Mouse (Mus musculus): ENCODE results near the gene Prpf6. TPM values are rescaled to one million over a fixed set of nuclear protein-coding genes. Genes with fewer than 3 reads are reported as not detected.
A peak's percentile ranks its signal among the peaks of the same experiment; 100 is the strongest.

The Prpf6 gene
- total RNA-seq, 1 experiment: 67.8 TPM

GRCm38 (mm10) chr2:181678780-181679179 lies 87.1 kb downstream of the Prpf6 start:
- no peak overlapping the region for H3K9ac ChIP-seq (ENCODE audit: insufficient read depth, low read depth, low read length, poor library complexity, severe bottlenecking)
- H3K36me3 ChIP-seq (ENCODE audit: control insufficient read depth, insufficient read depth, low read length, poor library complexity, severe bottlenecking): no peaks in the 10 kb centered on the region
- in situ Hi-C loops (cut with MboI; ENCODE audit: low sequenced_read_pairs in 2 of 2, unreplicated experiment in 2 of 2): no loop called here
- H3K9me3 ChIP-seq (ENCODE audit: control insufficient read depth, insufficient read depth, low read depth, low read length): no peaks in the 10 kb centered on the region
- peak; percentile 82 for TF ChIP-seq ZNF384 (IDR thresholded peaks at IDR 0.05; ENCODE audit: low read depth, low read length)
- TF ChIP-seq ZC3H11A (IDR thresholded peaks at IDR 0.05; ENCODE audit: borderline replicate concordance, low read depth, low read length): peak; percentile 92
- no peak for TF ChIP-seq MAFK (IDR thresholded peaks at IDR 0.05; ENCODE audit: insufficient read depth, low read depth, low read length)
- peak; percentile 51; the same call in 1 of the 2 replicates for TF ChIP-seq HCFC1 (IDR thresholded peaks at IDR 0.05; ENCODE audit: borderline replicate concordance, insufficient read depth, low read length)
- no peak for TF ChIP-seq CHD2 (IDR thresholded peaks at IDR 0.05; ENCODE audit: low read depth, low read length)
- peaks cover 0 to 7% of the 10 kb centered on the region in 2 experiments; a peak in 1 of 4 replicates for H3K4me1 ChIP-seq (ENCODE audit: control insufficient read depth in 2 of 2, insufficient read depth in 2 of 2, low read length in 2 of 2, poor library complexity in 1 of 2)
- H3K4me3 ChIP-seq (ENCODE audit: insufficient read depth in 1 of 2, low read depth in 1 of 2, low read length in 2 of 2, poor library complexity in 1 of 2, severe bottlenecking in 1 of 2): no peak overlapping the region
- DNase-seq (ENCODE audit: low read depth, low spot score): peak; percentile 71
- no peak overlapping the region for H3K27ac ChIP-seq (ENCODE audit: insufficient read depth, low read depth, low read length, poor library complexity, severe bottlenecking)

- in situ Hi-C loops (cut with MboI; ENCODE audit: low sequenced_read_pairs in 2 of 2, unreplicated experiment in 2 of 2): no loop called here
- Histone ChIP-seq H3K36me3 (ENCODE audit: control insufficient read depth, insufficient read depth, low read length, poor library complexity, severe bottlenecking) (no peaks in the 10 kb centered on the region), H3K9me3 (ENCODE audit: control insufficient read depth, insufficient read depth, low read depth, low read length) (no peaks in the 10 kb centered on the region), H3K9ac (ENCODE audit: insufficient read depth, low read depth, low read length, poor library complexity, severe bottlenecking) (peak within 1 kb of the TSS; percentile 74), H3K4me3 (ENCODE audit: insufficient read depth in 1 of 2, low read depth in 1 of 2, low read length in 2 of 2, poor library complexity in 1 of 2, severe bottlenecking in 1 of 2) (peak within 1 kb of the TSS; percentile 65 to 68), H3K4me1 (ENCODE audit: control insufficient read depth in 2 of 2, insufficient read depth in 2 of 2, low read length in 2 of 2, poor library complexity in 1 of 2) (peaks cover 0 to 2% of the 10 kb centered on the region in 2 experiments; a peak in 1 of 4 replicates), H3K27ac (ENCODE audit: insufficient read depth, low read depth, low read length, poor library complexity, severe bottlenecking) (no peak within 1 kb of the TSS)
- TF ChIP-seq ZC3H11A (IDR thresholded peaks at IDR 0.05; ENCODE audit: borderline replicate concordance, low read depth, low read length): no peak
- TF ChIP-seq ZNF384 (IDR thresholded peaks at IDR 0.05; ENCODE audit: low read depth, low read length): peak; percentile 99
- peak; percentile 32; the same call in 1 of the 2 replicates for TF ChIP-seq MAFK (IDR thresholded peaks at IDR 0.05; ENCODE audit: insufficient read depth, low read depth, low read length)
- peak; percentile 89 for TF ChIP-seq HCFC1 (IDR thresholded peaks at IDR 0.05; ENCODE audit: borderline replicate concordance, insufficient read depth, low read length)
- no peak for TF ChIP-seq CHD2 (IDR thresholded peaks at IDR 0.05; ENCODE audit: low read depth, low read length)
- DNase-seq (ENCODE audit: low read depth, low spot score): no peak
Observed at GRCm38 (mm10) chr2:181679951-181680715, 88.5 kb downstream of the Prpf6 start, which contains the start of gene Tcea2. Gene Tcea2, plus strand, starts transcription at chr2:181680310.

- no peak overlapping the region for H3K27ac ChIP-seq (ENCODE audit: insufficient read depth, low read depth, low read length, poor library complexity, severe bottlenecking)
- no peak for DNase-seq (ENCODE audit: low read depth, low spot score)
- H3K9me3 ChIP-seq (ENCODE audit: control insufficient read depth, insufficient read depth, low read depth, low read length): no peaks in the 10 kb centered on the region
- H3K4me1 ChIP-seq (ENCODE audit: control insufficient read depth in 2 of 2, insufficient read depth in 2 of 2, low read length in 2 of 2, poor library complexity in 1 of 2): no peaks in the 10 kb centered on the region; a peak in 1 of 4 replicates
- no peak for TF ChIP-seq CHD2 (IDR thresholded peaks at IDR 0.05; ENCODE audit: low read depth, low read length)
- no peak for TF ChIP-seq MAFK (IDR thresholded peaks at IDR 0.05; ENCODE audit: insufficient read depth, low read depth, low read length)
- TF ChIP-seq ZNF384 (IDR thresholded peaks at IDR 0.05; ENCODE audit: low read depth, low read length): no peak
- TF ChIP-seq ZC3H11A (IDR thresholded peaks at IDR 0.05; ENCODE audit: borderline replicate concordance, low read depth, low read length): no peak
- H3K4me3 ChIP-seq (ENCODE audit: insufficient read depth in 1 of 2, low read depth in 1 of 2, low read length in 2 of 2, poor library complexity in 1 of 2, severe bottlenecking in 1 of 2): peak overlapping the region; percentile 65 to 68
- no peaks in the 10 kb centered on the region for H3K36me3 ChIP-seq (ENCODE audit: control insufficient read depth, insufficient read depth, low read length, poor library complexity, severe bottlenecking)
- in situ Hi-C loops (cut with MboI; ENCODE audit: low sequenced_read_pairs in 2 of 2, unreplicated experiment in 2 of 2): no loop called here
- H3K9ac ChIP-seq (ENCODE audit: insufficient read depth, low read depth, low read length, poor library complexity, severe bottlenecking): peak overlapping the region; percentile 60
Observed at GRCm38 (mm10) chr2:181680716-181681117, 89.0 kb downstream of the Prpf6 start.

- Histone ChIP-seq H3K4me1 (ENCODE audit: control insufficient read depth in 2 of 2, insufficient read depth in 2 of 2, low read length in 2 of 2, poor library complexity in 1 of 2) (no peaks in the 10 kb centered on the region; a peak in 1 of 4 replicates), H3K9ac (ENCODE audit: insufficient read depth, low read depth, low read length, poor library complexity, severe bottlenecking) (no peak overlapping the region), H3K4me3 (ENCODE audit: insufficient read depth in 1 of 2, low read depth in 1 of 2, low read length in 2 of 2, poor library complexity in 1 of 2, severe bottlenecking in 1 of 2) (no peak overlapping the region), H3K9me3 (ENCODE audit: control insufficient read depth, insufficient read depth, low read depth, low read length) (no peaks in the 10 kb centered on the region), H3K36me3 (ENCODE audit: control insufficient read depth, insufficient read depth, low read length, poor library complexity, severe bottlenecking) (peaks cover 3% of the 10 kb centered on the region; the same call in 1 of the 2 replicates), H3K27ac (ENCODE audit: insufficient read depth, low read depth, low read length, poor library complexity, severe bottlenecking) (no peak overlapping the region)
- in situ Hi-C loops (cut with MboI; ENCODE audit: low sequenced_read_pairs in 2 of 2, unreplicated experiment in 2 of 2): no loop called here
- DNase-seq (ENCODE audit: low read depth, low spot score): no peak
- no peak for TF ChIP-seq ZNF384 (IDR thresholded peaks at IDR 0.05; ENCODE audit: low read depth, low read length)
- no peak for TF ChIP-seq MAFK (IDR thresholded peaks at IDR 0.05; ENCODE audit: insufficient read depth, low read depth, low read length)
Observed at GRCm38 (mm10) chr2:181681978-181682377, 90.3 kb downstream of the Prpf6 start.
